Mouse (Mus musculus): ENCODE data around the gene Cyp2a12. TPM values are rescaled to one million over a fixed set of nuclear protein-coding genes. Genes with fewer than 3 reads are reported as not detected.

Gene Cyp2a12
- not detected for total RNA-seq (2023)

DNA sequence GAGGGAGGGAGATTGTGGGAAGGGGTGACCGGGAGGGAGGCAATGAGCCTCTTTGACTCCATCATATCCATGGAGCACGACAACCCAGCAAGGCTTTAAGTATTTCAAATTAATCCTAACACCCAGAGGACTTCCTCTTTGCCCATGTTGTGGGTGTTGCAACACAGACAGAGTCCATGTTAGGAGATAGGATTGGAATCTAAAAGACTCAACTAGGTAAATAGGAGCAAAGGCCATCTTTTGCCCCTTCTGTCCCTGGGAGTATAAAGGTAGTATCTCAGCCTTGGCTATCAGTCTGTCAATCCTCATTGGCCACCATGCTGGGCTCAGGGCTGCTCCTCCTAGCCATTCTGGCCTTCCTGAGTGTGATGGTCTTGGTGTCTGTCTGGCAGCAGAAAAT, at the start of gene Cyp2a12:
TSS of gene Cyp2a12 (plus strand) at position 293 of the 400 bp plus-strand sequence.

Other genes with a start within 250 kb of the Cyp2a12 start
- not detected for gene Cyp2g1, start 220.2 kb upstream of the Cyp2a12 start, total RNA-seq (2023)
- not detected for gene Cyp2a5, start 193.8 kb upstream of the Cyp2a12 start, total RNA-seq (2023)
- gene Cyp2a22, start 89.7 kb upstream of the Cyp2a12 start, total RNA-seq (2023): not detected
- gene Cyp2f2, start 90.8 kb downstream of the Cyp2a12 start, total RNA-seq (2023): not detected
- not detected for gene Cyp2t4, start 124.6 kb downstream of the Cyp2a12 start, total RNA-seq (2023)
- 10 to 100 TPM; 86.3 to 86.7 TPM for gene Egln2, start 137.7 kb downstream of the Cyp2a12 start, total RNA-seq (2023)
- gene Rab4b, start 149.8 kb downstream of the Cyp2a12 start, total RNA-seq (2023): 10 to 100 TPM; 91.2 to 94.2 TPM
- gene Gm21983, start 152.0 kb downstream of the Cyp2a12 start, total RNA-seq (2023): not detected
- gene Mia, start 152.1 kb downstream of the Cyp2a12 start, total RNA-seq (2023): under 1 TPM in 1 of 2 experiments, not detected in 1; 0.80 TPM
- 10 to 100 TPM; 16.2 to 19.2 TPM for gene BC024978, start 166.7 kb downstream of the Cyp2a12 start, total RNA-seq (2023)
- gene Snrpa, start 167.2 kb downstream of the Cyp2a12 start, total RNA-seq (2023): 10 to 100 TPM; 69.5 to 79.4 TPM
- gene Itpkc, start 199.6 kb downstream of the Cyp2a12 start, total RNA-seq (2023): 10 to 100 TPM; 14.9 TPM
- 10 to 100 TPM; 14.7 to 22.1 TPM for gene Coq8b, start 203.9 kb downstream of the Cyp2a12 start, total RNA-seq (2023)
- gene Numbl, start 229.4 kb downstream of the Cyp2a12 start, total RNA-seq (2023): 1 to 10 TPM; 2.2 to 3.0 TPM

Measured in T-cell, adult 66 days (primary cell).